Mouse (Mus musculus) G1E-ER4 (cell line): Measurements from ENCODE around the gene Adamts2. TPM values are rescaled to one million over a fixed set of nuclear protein-coding genes. Genes with fewer than 3 reads are reported as not detected.

Experiments
- GATA1 ChIP-seq: IDR thresholded peaks from one replicate; pipeline ENCODE4 v1.8.0; 2012; ENCODE audit warnings: low read length, inconsistent platforms
- polyA plus RNA-seq: library from polyadenylated mRNA; stranded (reverse); fragments of >175 nt; gene quantifications from 2 replicates; pipeline ENCODE4 v1.2.3, GENCODE M21; 2012

Gene Adamts2
- polyA plus RNA-seq, 1 experiment = not detected

DNA sequence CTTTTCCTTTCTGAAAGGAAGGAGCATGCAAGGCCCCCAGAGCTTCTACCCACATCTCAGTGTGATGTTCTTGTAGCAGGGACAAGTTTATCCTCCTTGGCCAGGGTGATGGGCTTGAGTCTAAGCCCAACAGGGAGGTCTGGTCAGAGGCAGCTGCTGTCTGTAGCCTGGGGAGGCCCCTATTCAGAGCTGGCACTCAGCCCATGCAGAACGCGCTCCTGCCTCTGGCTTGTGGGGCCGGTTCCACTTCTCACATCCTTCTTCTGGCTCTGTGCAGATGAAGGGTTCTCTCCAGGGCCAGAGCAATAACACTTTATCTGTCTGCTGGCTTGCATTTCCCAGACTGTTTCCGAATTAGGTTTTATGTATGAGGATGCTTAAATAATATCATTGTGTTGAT, 44.3 kb downstream of the Adamts2 start:
- TF ChIP-seq GATA1 = no peak

DNA sequence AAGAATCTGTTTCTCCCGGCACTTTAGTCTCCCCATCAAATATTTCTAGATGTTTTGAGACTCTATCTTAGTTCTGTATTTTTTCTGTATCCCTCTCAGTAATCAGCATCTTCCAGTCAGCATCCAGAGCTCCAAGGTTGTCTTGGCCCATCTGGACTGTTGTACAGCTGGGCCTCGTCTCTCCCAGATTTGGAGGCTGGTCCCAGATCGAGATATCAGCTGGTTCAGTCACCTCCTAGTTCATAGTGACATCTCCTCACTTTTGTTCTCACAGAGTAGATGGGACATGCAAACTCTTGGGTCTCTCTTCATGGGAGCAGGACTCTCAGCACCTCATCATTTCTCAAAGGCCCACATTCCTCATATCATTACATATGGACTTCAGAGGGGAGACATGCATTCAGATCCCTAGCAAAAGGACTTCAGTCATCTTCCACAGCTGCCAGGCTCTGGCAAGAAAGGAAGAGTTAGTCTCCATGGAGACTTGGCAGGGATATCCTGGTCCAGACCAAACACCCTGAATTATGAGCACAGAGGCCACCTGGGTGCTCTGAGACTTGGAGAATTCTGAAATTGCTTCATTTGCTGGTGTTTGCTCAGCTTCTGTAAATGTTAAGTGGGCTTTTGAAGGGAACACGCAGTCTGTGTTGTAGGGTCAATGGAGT, 46.4 kb downstream of the Adamts2 start:
- TF ChIP-seq GATA1 = no peak

DNA sequence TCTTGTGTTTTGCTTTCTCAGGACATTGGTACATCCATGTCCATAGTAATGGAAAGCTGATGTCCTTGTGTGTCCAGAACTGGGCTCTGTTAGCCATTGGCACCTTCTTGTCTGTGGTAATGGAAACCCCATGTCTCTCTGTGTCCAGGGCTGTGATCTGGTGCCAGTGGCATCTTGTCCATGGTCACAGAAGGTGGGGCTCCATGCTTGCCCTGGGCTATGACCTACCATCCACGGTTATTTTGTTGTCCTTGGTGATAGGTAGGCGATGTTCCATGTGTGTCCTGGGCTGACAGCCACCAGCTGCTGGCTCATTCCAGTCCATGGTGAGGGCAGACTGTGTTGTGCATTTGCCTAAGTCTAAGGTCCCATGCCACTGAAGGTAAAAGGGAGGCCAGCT, 48.2 kb downstream of the Adamts2 start:
- no peak for TF ChIP-seq GATA1

DNA sequence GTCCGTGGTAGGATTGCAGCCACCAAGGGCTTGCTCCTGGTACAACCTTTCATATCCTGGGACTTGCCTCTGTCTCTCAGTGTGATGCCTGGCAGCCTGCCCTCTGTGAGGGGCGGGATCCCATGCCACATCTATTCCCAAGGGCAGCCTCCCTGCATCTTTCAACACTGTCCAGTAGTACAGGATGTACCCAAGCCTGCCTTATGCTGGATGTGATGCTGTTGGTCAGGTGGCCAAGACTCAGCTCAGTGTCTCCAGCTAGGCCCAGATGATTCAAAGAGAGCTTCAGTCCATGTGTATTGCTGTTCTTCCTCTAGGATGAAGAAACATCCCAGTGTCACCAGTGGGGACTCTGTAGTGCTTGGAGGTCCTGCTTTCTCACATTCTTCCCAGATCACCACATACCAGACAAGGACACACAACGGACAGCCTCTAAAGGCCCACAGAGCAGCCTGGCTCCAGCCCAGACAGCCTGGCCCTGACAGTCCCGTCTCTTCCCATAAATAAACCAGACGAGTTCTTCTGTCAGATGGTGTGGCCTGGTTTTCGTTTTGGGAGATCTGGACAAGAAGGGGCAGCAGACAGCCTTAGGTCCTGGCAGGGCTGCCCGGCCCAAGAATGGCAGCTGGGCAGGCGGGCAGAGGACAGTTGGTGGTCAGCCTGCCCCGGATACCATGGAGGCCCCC, 52.0 kb downstream of the Adamts2 start:
- no peak for TF ChIP-seq GATA1

DNA sequence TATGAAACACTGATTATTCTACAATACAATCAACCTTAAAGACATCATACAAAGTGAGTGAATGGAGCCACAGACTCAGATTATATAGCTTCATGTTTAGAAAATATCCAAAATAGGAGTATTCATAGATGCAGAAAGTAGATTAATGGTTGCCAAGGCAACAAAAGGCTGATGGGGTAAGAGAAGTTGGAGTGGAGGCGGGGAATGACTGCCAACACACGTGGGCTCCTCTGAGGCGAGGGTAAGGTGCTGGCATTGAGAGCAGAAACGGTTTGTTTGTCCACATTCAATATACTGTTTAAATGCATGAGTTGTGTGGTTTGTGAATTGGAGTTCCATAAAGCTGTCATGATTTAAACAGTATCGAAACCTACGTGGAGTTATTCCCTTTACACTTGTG, 56.9 kb downstream of the Adamts2 start:
- TF ChIP-seq GATA1 = no peak

DNA sequence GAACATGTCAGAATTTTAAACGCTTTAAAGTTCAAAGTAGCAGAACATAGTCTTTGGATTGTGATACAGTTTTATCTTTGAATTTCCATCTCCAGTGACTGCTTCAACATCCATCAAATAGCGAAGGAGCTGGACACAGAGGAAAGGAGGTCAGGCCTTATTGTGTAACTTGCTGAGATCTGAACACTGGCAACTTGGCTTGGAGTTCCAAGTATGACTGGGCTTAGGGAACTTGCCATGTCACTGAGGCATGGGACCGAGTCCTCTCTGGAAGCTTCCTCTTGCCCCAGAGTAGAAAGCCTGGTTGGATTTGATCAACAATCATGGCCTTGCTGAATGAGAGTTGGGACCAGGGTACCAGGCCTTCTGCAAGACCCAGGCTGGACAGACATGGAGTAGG, 60.3 kb downstream of the Adamts2 start:
- TF ChIP-seq GATA1 = no peak

DNA sequence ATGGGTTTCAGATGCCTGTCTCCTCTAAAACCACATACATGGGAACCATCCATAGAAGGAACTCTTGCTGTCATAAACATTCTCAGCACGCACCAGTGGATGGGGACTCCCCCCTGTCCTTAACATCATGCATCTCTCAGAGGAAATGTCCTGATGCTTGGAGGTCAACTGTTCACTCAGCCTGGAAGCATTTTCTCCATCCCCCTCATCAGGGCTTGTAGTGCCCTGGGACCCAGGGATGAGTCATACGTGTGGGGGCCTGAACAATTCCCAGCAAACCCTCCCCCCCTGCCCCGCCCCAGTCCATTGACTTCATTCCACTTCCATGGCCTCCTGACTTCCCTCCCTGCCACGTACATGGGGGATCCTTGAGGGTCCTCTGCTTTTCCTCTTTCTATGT, 62.9 kb downstream of the Adamts2 start:
- TF ChIP-seq GATA1 = no peak

DNA sequence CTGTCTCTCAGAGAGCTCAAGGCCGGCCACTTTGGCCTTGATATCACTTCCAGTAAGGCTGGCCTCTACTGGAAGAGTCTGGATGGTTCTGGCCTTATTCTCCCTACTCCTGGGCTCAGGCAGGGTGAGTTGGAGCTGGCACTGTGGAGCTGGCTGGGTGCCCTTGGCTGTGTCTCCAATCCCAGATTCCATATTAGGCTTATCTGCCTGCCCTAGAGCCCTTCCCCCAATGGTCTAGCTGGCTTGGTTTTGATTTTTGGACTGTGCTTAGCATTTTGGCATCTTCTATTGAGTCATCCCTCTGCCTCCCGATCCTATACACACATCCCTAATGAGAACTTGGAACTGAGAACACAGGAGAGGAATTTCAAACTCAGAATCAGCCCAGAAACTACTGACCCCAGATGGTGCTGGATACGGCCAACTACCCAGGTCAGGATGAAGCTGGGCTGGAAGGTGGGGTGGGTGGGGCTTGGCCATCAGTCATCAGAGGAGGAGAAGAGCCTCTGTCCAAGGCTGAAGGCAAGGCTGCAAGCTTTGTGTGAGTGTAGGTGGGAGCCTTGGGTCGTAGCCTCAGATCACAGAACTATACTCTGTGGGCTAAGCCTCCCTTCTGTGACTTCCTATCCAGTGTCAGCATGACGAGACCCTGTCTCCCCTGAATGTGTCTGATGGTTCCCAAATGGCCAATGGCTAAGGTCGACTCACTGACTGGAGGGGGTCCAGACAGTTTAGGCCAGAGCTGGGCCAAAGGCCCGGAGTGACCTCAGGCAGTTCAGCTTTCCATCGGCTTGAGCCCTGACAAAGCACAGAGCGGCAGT, 67.9 kb downstream of the Adamts2 start:
- no peak for TF ChIP-seq GATA1

DNA sequence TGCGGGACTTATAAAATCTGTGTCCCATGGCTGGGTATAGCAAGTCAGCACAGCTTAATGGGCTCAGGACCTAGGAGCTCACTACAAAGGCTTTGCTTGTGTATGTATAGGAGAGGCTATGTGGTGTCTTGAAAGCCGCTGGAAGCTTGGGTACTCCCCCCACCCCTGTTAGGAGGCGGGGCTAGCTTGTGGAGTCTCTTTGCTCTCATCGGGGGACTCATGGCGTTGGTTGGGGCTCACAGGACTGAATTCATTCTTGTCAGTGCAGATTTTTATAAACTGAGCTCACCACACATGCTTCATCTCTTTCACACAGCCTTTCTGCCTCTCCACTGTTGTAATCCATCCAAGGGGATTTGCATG, 68.5 kb downstream of the Adamts2 start:
- no peak for TF ChIP-seq GATA1

DNA sequence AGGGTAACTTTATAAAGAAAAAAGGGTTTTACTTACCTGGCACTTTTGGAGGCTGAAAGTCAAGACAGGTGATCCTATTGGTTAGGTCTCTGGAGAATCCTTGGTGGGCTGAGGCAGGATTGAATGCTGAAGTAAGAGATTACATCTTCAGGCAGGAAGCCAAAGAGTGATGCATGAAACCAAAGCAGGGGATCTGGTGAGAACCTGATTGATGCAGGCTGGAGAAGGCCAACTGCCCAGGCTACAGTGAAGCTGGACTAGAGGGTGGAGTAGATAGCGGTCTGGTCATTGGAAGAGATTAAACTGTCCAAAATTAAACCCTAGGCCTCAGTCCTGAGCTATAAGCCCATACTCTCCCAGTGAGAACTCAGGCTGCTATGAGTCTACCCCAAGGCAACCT, 69.0 kb downstream of the Adamts2 start:
- TF ChIP-seq GATA1 = no peak

DNA sequence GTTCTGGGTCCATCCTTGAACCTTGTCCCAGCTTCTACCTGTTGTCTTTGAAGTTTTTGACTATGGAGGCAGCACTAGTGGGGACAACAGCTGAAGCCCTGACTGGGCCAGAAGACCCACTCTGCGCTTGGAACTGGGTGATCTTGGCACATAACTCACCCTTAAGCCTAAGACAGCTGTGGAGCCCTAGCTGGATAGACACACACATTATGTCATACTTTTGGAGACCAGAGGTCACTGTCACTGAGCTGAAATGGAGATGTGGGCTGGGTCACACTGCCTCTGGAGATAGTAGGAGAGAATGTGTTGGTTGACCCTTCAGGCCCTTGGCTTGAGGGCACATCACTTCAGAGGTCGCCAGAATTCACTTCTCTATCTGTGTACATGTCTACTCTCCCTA, 69.5 kb downstream of the Adamts2 start:
- TF ChIP-seq GATA1 = no peak

DNA sequence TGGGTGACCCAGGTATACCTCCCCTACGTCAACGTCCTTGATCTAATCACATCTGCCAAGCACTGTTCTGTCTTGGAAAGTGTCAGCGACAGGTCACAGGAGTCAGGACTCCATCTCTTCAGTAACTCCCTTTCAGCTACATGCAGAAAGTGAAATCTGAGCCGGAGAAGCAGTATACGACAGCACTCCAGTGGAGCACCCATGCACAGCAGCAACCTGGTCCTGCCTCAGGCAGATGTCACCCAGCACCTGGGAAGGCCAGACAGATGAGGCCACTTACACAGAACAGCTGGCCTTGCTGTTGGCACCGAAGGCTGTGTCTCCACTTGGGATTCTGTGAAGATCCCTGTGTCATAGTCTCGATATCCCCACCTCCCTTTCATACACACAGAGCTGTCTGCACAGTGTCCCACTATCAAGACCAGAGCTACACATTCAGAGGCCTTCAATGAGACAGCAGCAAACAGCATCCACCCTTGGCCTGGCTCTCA, 70.0 kb downstream of the Adamts2 start:
- no peak for TF ChIP-seq GATA1

DNA sequence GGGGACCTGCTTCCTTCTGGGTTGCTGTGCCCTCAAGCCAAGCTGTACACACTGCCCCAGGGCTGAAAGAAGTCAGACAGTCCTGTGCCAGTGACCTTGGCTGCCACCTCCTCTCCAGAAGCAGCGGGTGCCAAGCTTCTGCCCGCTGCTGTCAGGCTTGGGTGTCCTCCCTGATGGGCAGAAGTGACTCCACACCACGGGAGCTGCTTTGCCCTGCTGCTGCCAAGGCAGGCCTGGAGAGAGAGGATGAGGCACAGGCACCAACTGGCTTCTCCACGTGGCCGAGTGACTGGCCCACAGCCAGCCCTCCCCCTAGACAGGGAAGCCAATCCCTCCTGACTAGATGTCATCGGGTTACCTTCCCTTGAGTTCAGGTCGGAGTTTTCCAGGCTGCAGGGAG, 71.0 kb downstream of the Adamts2 start:
- TF ChIP-seq GATA1 = no peak

DNA sequence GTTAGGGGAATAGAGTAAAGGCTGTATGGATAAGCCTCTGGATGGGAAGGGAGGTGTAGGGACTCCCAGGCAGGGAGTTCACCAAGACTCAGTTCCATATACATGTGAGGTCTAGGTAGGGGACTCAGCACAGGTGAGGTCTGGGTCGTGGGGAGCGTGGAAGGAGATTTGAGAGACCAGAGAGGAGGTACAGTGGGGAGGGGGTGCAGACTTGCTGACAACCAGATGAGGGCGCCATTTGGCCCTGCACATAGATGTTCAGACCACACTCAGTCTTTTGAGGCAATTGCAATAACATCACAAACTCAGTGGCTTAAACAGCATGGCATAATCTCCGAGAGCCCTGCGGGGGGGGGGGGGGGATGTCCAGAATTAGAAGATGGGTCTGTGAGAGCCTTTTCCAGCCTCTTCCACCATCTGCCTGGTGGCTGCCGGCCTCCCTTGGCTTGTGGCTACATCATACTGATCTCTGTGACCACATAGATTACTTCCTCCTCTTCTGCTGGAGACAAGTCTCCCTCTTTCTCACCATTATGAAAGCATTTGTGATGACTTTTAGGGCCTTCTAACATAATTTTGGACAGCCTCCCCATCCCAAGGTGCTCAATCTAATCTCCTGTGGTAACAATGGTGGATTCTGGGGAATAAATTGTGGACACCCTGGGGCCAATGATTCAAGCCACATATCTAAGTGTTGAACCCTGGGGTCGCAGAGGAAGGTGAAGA, 71.8 kb downstream of the Adamts2 start:
- TF ChIP-seq GATA1 = no peak

DNA sequence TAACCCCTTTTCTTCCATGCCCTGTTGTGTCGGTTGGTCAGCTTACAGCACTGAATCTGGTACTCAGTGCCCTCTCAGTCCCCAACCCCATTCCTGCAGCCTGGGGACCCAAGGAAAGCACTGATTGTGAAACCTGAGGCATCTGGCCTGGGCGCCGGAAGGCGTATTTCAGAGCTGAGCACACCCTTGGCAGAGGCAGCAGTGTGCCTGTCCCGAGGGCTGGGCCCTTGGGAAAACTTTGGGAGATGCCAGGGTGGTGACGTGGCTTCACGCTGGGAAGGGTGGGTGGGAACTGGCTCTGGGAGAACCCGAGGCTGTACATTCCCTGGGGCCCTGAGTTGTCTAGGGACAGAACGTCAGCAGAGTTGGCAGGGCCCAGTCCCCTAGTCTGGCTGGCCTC, 72.5 kb downstream of the Adamts2 start:
- TF ChIP-seq GATA1 = no peak

DNA sequence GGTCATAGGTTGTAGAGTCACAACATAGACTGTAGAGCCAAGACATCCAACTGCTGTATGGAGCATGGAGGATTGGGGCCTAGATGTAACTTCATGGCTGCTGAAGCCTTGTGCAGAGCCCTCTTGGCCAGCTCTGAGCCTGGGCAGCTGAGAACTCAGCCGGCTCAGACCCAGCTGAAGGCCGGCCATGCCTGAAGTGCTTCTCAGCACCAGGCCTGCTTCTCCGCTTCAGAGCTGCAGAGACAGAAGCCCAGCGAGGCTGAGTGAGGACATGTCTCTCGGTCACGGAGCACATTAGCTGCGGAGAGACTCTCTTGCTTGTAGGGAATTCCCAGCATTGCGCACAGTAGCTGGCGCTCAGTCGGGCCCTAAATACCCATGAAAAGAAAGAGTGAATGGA, 76.8 kb downstream of the Adamts2 start:
- no peak for TF ChIP-seq GATA1
